Mouse (Mus musculus) forebrain, embryonic 15.5 days (tissue): ENCODE data around the gene Fgfr2. TPM values are rescaled to one million over a fixed set of nuclear protein-coding genes. Genes with fewer than 3 reads are reported as not detected.
"Not testable (repeated sequence)": the region's sequence is repeated elsewhere in the genome, so short reads cannot be mapped to it uniquely, and the experiment has no call there.

Source experiments
- ATAC-seq: fragments of 200-750 bp; cut with Nextera tagmentation; replicated peaks from 2 replicates; pipeline ENCODE4 v1.8.0; 2017; ENCODE audit warnings: mild to moderate bottlenecking, moderate TSS enrichment, moderate library complexity
- H3K27ac ChIP-seq: fragments of 300-500 bp; sonication (generic); replicated peaks from 2 replicates; pipeline ENCODE4 v1.5.1; 2015; ENCODE audit warnings: mild to moderate bottlenecking, inconsistent platforms
- H3K27me3 ChIP-seq: fragments of 300-500 bp; sonication (generic); 2 replicates; pipeline ENCODE4 v1.6.1; 2015; ENCODE audit warnings: inconsistent platforms
- H3K36me3 ChIP-seq: fragments of 300-500 bp; sonication (generic); 2 replicates; pipeline ENCODE4 v1.6.1; 2015; ENCODE audit warnings: mild to moderate bottlenecking, inconsistent platforms
- H3K4me1 ChIP-seq: fragments of 300-500 bp; sonication (generic); 2 replicates; pipeline ENCODE4 v1.6.1; 2015; ENCODE audit warnings: inconsistent platforms
- H3K4me2 ChIP-seq: fragments of 300-500 bp; sonication (generic); replicated peaks from 2 replicates; pipeline ENCODE4 v1.6.1; 2015; ENCODE audit warnings: mild to moderate bottlenecking, inconsistent platforms
- H3K4me3 ChIP-seq: fragments of 300-500 bp; sonication (generic); 2 replicates; pipeline ENCODE4 v1.5.1; 2015; ENCODE audit warnings: mild to moderate bottlenecking, inconsistent platforms
- H3K9ac ChIP-seq: fragments of 300-500 bp; sonication (generic); replicated peaks from 2 replicates; pipeline ENCODE4 v1.6.1; 2015; ENCODE audit warnings: mild to moderate bottlenecking, inconsistent platforms
- H3K9me3 ChIP-seq: fragments of 300-500 bp; sonication (generic); 2 replicates; pipeline ENCODE4 v1.6.1; 2016; ENCODE audit warnings: inconsistent platforms
- WGBS: fragments of 180-500 bp; shearing (Covaris S2); methylation state at CpG from one replicate; pipeline ENCODE4 v1.1.7; 2015; ENCODE audit warnings: mixed read lengths; 5-methylcytosine and 5-hydroxymethylcytosine counted together
- polyA plus RNA-seq: library from polyadenylated mRNA; unstranded; fragments of >200 nt; fragmentation: Nextera tagmentation; extraction: Ambion mirVana; gene quantifications from 2 replicates; pipeline ENCODE4 v1.2.1, GENCODE M21; 2015

Gene Fgfr2
- polyA plus RNA-seq, 1 experiment from 2014 or later, result 48.1 TPM

DNA sequence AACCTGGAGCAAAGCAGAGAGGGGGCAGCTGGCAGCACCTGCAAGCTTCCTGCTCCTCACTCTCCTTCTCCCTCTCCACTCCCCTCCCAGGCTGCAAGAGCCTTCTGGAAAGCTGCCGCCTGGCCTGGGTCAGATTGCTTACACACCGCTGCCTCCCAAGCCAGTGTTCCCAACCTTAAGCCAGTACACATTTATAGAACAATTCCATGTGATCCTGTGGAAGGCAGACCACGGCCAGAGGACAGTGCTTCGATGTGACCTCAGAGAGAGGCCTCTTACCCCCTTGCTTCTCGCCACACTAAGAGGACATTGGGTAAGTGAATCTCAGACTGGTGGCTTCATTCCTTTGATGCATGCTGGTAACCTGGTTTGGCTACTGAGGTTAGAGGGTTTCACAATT lies 2570.4 kb downstream of the Fgfr2 start:
- Histone ChIP-seq H3K27ac (no peak overlapping the region), H3K4me3 (no peak overlapping the region), H3K9me3 (no peaks in the 10 kb centered on the region), H3K4me1 (peaks cover 19% of the 10 kb centered on the region; the same call in 1 of the 2 replicates), H3K36me3 (no peaks in the 10 kb centered on the region), H3K9ac (no peak overlapping the region), H3K4me2 (no peak overlapping the region), H3K27me3 (no peaks in the 10 kb centered on the region)
- WGBS, result 50% methylated on average over 5 of the region's 5 CpGs
- no peak for ATAC-seq

DNA sequence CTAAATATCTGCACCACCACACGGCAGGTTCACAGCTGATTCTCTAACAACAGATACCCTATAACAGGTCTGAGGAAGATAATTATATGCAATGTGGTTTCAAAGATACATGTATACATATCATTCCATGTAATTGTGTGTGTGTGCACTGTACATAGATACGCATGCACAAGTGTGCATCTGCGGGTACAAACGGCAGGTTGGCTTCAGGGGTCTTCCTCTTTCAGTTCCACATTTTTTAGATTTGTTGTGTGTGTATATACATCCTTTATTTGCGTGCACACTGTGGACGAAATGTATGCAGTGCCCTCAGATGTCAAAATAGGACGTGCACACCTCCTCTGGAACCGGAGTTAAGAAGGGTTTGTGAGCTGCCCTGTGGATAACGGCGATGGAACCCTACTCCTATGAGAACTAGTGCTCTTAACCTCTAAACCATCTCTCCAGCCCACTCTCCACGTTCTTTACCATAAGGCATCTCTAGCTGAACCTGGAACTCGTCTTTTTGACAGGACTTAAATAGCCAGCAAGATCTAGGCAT lies 2575.4 kb downstream of the Fgfr2 start:
- ATAC-seq, result no peak
- Histone ChIP-seq H3K4me2 (no peak overlapping the region), H3K27ac (no peak overlapping the region), H3K9ac (no peak overlapping the region), H3K4me1 (peaks cover 21% of the 10 kb centered on the region), H3K27me3 (no peaks in the 10 kb centered on the region), H3K4me3 (peak overlapping the region; percentile 100), H3K36me3 (peaks cover 4% of the 10 kb centered on the region; the same call in 1 of the 2 replicates), H3K9me3 (no peaks in the 10 kb centered on the region)
- 87% methylated on average over 12 of the region's 12 CpGs for WGBS

DNA sequence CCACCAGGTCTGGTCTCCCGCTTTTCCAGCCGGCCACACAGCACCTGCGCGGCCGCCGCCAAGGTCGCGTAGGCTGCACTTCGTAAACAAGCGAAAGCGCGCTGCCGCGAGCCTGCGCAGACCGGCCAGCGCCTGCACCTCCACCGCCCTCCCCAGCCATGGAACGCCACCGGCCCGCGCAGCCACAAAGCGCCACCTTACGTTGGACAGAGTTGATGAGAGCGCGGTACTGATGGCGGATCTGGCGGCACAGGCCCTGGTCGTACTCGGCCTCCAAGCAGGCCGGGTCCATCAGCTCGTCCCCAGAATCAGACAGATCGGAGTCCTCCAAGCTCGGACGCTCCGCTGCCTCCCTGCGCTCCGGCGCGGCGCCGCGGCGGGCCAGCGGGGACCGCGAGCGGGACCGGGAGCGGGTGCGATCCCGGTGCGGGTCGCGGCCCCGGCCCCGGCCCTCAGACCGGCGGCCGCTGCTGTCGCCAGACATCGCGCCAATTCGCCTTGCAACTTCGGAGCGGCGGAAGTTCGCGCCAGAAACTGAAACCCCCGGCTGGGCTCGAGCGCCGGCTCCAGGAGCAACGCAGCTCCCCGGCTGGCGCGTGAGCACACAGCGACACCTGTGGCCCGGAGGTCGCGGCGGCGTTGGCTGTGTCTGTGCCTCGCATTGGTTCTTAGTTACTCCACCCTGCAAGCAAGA lies 2576.2 kb downstream of the Fgfr2 start:
- H3K27me3 ChIP-seq, result no peaks in the 10 kb centered on the region

DNA sequence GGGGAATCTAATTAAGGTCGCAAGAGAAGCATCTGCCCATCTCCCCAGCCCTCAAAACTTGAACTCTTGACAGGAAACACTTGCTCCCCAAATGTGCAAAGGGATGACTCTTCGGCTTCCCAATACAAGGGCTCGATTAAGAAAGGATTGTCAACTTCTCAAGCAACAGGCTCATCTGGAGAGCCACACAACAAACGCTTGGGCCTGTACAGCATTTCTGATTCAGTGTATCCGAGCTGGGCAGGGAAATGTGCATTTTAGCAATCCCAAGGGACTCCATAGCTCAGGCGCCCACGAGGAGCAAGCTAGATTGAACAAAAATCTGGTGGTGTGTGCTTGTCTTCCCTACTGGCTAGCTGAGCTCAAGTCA lies 2576.7 kb downstream of the Fgfr2 start:
- Histone ChIP-seq H3K9ac (peak overlapping the region; percentile 97), H3K27ac (peak overlapping the region; percentile 99), H3K9me3 (no peaks in the 10 kb centered on the region), H3K27me3 (no peaks in the 10 kb centered on the region), H3K4me3 (peak overlapping the region; percentile 100), H3K4me1 (peaks cover 16% of the 10 kb centered on the region), H3K4me2 (peak overlapping the region; percentile 83), H3K36me3 (peaks cover 15% of the 10 kb centered on the region)
- no peak for ATAC-seq
- 6% methylated on average over 7 of the region's 7 CpGs for WGBS

More for the DNA sequence above, 2576.2 kb downstream of the Fgfr2 start:
- Histone ChIP-seq H3K9me3 (no peaks in the 10 kb centered on the region), H3K4me2 (peak overlapping the region; percentile 83), H3K27ac (peak overlapping the region; percentile 99), H3K36me3 (peaks cover 11% of the 10 kb centered on the region), H3K4me1 (peaks cover 16% of the 10 kb centered on the region), H3K4me3 (peak overlapping the region; percentile 100), H3K9ac (peak overlapping the region; percentile 97)
- peak; percentile 95 for ATAC-seq
- WGBS, result under 1% methylated on average over 84 of the region's 84 CpGs

DNA sequence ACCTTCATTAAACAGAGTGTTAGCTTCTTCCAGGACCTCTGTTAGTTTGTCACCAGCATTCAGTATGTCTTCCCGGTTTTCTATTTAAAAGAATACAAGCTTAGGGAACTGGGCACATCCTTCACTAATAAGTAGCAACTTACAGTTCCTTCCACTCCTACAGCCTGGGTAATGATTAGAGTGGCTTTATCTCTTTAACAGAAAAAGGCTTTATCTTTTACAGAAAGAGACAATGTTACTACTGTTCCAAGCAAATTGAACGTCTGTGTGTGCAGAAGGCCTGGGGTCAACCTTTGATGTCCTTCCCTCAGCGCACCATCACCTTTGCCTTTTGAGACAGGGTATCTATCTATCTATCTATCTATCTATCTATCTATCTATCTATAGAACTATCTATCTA lies 2577.3 kb downstream of the Fgfr2 start:
- no peaks in the 10 kb centered on the region for H3K9me3 ChIP-seq
- H3K4me2 ChIP-seq, result peak overlapping the region; percentile 83
- no peaks in the 10 kb centered on the region for H3K27me3 ChIP-seq
- peak overlapping the region; percentile 100 for H3K4me3 ChIP-seq
- peaks cover 16% of the 10 kb centered on the region for H3K4me1 ChIP-seq
- 46% methylated on average over 3 of the region's 3 CpGs for WGBS
- peak overlapping the region; percentile 97 for H3K9ac ChIP-seq
- peaks cover 18% of the 10 kb centered on the region for H3K36me3 ChIP-seq
- ATAC-seq, result no peak
- peak overlapping the region; percentile 99 for H3K27ac ChIP-seq

DNA sequence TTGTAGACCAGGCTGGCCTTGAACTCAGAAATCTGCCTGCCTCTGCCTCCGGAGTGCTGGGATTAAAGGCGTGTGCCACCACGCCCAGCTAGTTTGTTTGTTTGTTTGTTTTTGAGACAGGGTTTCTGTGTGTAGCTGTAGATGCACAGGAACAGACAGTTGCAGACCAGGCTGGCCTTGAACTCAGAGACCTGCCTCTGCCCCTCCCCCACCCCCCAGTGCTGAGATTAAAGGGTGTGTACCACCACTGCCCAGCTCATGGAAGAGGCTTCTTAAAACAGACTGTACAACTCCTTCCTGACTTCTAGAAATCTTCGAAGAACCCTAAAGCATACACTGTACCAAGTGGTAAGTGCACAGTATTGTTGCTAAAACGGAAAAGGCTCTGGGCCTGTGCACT lies 2577.7 kb downstream of the Fgfr2 start:
- no peak for ATAC-seq
- H3K4me2 ChIP-seq, result peak overlapping the region; percentile 83
- 0 out of 2 replicates have a peak overlapping the region, but pooled peaks have one; percentile 13 for H3K9ac ChIP-seq
- no peak overlapping the region for H3K27ac ChIP-seq
- 89% methylated on average over 5 of the region's 5 CpGs for WGBS
- H3K4me1 ChIP-seq, result peaks cover 16% of the 10 kb centered on the region
- peak overlapping the region; percentile 100 for H3K4me3 ChIP-seq
- H3K27me3 ChIP-seq, result no peaks in the 10 kb centered on the region
- H3K9me3 ChIP-seq, result no peaks in the 10 kb centered on the region
- H3K36me3 ChIP-seq, result peaks cover 20% of the 10 kb centered on the region

DNA sequence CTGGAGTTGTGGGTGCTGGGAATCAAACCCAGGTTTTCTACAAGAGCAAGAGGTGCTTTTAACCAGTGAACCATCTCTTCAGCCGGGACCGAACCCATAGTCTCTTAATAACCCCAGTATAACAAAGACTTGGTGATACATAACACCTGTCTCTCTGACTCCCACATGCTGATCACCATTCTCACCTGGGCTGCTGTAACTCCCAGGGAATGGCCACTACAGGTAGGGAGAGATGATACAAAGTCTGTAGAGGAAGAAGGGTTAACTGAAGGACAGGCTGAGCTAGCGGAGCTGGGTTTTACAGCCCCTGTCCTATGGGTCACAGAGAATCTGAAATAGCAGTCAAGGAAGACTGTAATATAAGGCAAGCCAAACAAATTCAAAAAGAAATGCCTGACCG lies 2580.0 kb downstream of the Fgfr2 start:
- Histone ChIP-seq H3K27me3 (no peaks in the 10 kb centered on the region), H3K9ac (no peak overlapping the region), H3K4me1 (peaks cover 16% of the 10 kb centered on the region), H3K4me3 (no peak overlapping the region), H3K27ac (no peak overlapping the region), H3K9me3 (no peaks in the 10 kb centered on the region), H3K4me2 (no peak overlapping the region), H3K36me3 (peaks cover 37% of the 10 kb centered on the region)
- ATAC-seq, result no peak
- WGBS, result 96% methylated on average over 4 of the region's 4 CpGs

DNA sequence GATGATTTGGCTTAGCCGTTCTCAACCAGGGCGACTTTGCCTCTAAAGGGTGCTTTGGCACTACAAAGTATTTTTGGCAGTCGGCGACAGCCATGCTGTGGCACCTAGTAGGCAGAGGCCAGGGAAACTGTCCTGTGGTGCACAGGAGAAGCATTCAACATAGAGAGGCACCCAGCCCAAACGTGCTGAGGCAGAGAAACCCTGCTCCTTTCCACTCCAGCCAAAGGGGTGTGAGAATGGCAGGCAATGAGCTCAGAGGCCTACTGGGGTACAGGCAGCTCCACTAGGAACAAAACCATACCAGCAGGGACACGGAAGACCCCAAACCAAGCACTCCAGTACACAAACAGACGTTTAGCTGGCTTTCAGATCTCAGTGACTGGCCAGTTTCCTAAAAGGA lies 2583.0 kb downstream of the Fgfr2 start:
- 87% methylated on average over 7 of the region's 7 CpGs for WGBS
- ATAC-seq, result no peak
- Histone ChIP-seq H3K27ac (no peak overlapping the region), H3K9ac (no peak overlapping the region), H3K27me3 (no peaks in the 10 kb centered on the region), H3K9me3 (no peaks in the 10 kb centered on the region), H3K36me3 (peaks cover 60% of the 10 kb centered on the region), H3K4me2 (no peak overlapping the region), H3K4me1 (no peaks in the 10 kb centered on the region; the same call in 1 of the 2 replicates), H3K4me3 (no peak overlapping the region)

DNA sequence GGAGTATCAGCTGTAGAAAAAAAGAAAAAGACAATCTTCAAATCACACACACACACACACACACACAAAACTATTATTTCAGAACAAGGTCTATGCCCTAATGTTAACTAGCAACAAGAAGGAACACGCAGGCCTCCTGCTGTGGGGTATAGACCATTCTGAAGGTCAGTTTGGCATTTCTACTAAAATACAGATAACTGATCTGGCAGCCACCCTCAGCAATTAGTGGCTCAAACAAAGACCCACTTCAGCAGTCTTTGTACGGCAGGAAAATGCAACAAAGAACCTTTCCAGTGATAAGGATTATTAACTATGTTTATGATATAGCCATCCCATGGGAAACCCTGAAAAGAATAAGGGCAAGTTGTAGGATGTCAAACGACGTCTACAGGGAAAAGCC lies 2586.1 kb downstream of the Fgfr2 start:
- whole genome bisulfite sequencing, result 75% methylated on average over 4 of the region's 4 CpGs
- H3K27ac ChIP-seq, result no peak overlapping the region
- no peak for ATAC-seq

DNA sequence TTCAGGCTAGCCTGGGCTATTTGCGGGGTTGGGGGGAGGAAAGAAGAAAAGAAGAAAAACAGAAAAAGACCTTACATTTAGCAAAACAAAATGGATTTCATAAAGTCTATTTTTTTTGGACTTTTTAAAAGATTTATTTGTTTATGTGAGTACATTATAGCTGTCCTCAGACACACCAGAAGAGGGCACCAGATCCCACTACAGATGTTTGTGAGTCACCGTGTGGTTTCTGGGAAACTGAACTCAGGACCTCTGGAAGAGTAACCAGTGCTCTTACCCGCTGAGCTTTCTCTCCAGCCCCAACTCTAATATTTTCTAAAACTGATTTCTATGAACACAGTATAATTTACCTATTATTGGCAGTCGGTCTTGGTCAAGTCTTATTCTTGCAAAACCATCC lies 2588.0 kb downstream of the Fgfr2 start:
- H3K4me3 ChIP-seq, result no peak overlapping the region
- H3K27ac ChIP-seq, result no peak overlapping the region
- H3K9me3 ChIP-seq, result no peaks in the 10 kb centered on the region
- peaks cover 48% of the 10 kb centered on the region for H3K36me3 ChIP-seq
- no peak for ATAC-seq
- no peak overlapping the region for H3K9ac ChIP-seq
- H3K27me3 ChIP-seq, result no peaks in the 10 kb centered on the region
- WGBS, result 83% methylated on average over 4 of the region's 4 CpGs
- no peak overlapping the region for H3K4me2 ChIP-seq
- H3K4me1 ChIP-seq, result 0 out of 2 replicates have a peak, but pooled peaks cover 2% of the 10 kb centered on the region

More for the DNA sequence above, 2586.1 kb downstream of the Fgfr2 start:
- H3K27me3 ChIP-seq, result no peaks in the 10 kb centered on the region
- H3K4me1 ChIP-seq, result 0 out of 2 replicates have a peak, but pooled peaks cover 2% of the 10 kb centered on the region
- no peaks in the 10 kb centered on the region for H3K9me3 ChIP-seq
- no peak overlapping the region for H3K4me3 ChIP-seq
- H3K36me3 ChIP-seq, result peaks cover 52% of the 10 kb centered on the region
- no peak overlapping the region for H3K4me2 ChIP-seq
- H3K9ac ChIP-seq, result no peak overlapping the region

DNA sequence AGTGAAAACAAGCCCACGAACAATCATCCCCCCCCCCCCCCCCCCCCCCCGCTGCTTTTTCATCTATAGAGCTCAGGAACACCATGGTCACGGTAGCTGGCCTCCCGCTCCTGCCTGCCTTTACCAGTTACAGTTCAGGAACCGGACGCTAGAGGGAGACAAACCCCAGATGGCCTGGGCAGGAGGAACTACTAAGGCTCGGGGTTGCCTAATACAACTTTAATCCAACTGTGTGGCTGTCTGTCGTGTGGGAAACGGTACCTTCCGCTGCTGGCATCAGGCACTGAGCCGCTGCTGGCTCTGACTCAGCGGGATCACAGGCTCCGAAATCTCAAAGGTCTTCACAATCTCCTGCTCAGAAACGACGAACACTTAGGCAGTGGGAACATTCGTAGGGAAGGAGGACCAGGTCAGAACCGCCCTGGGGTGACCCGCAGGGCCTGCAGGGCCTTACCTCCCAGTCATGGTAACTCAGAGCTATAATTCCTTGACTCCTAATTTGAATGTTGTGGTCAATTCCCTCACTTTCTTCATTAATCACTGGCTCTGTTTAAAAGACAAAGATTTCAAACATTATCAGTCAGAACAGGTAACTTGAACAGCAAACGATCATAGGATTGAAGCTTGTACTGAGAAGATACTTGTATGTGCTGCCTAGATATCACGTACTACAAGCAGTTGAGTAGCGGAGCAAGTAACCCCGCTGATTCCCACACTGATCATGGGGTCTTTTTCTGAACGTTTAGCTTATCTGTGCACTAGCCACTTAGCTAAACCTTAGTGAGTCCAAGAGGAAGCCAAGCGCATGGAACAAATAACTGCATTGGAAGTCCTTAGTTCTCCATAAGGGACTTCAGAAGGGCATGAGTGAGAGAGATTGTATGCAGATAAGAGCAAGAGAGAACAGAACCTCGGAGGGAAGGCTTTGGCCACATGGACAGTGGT lies 2589.6 kb downstream of the Fgfr2 start:
- Histone ChIP-seq H3K4me3 (no peak overlapping the region), H3K27ac (no peak overlapping the region), H3K9me3 (no peaks in the 10 kb centered on the region), H3K4me1 (0 out of 2 replicates have a peak, but pooled peaks cover 2% of the 10 kb centered on the region), H3K4me2 (no peak overlapping the region), H3K9ac (no peak overlapping the region), H3K36me3 (peaks cover 36% of the 10 kb centered on the region), H3K27me3 (no peaks in the 10 kb centered on the region)
- WGBS, result 45% methylated on average over 24 of the region's 25 CpGs
- peak; percentile 80 for ATAC-seq

DNA sequence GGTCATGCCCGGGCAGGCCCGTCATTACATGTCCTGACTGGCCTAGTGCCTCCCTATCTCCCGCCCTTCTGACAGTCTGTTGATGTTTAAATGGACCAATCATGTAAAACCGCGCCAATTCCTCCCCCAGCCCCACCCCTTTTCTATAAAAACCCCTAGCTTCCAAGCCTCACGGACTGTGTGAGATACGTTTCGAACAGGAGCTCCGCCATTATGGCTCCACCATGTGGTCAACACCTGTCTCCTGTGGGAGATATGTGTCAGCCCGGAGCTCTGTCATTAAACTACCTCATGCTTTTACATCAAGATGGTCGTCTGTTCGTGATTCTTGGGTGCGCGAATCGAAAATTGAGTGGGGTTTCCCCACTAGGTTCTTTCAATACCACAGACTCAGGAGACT lies 2592.0 kb downstream of the Fgfr2 start:
- H3K4me3 ChIP-seq, H3K27me3 ChIP-seq, H3K4me1 ChIP-seq, ATAC-seq, H3K9ac ChIP-seq, H3K27ac ChIP-seq, H3K4me2 ChIP-seq, H3K9me3 ChIP-seq: not testable (repeated sequence)
- WGBS, result 92% methylated on average over 15 of the region's 15 CpGs
- H3K36me3 ChIP-seq, result peaks cover 15% of the 10 kb centered on the region
